Mouse (Mus musculus): ENCODE measurements around the gene Ankrd66.

DNA sequence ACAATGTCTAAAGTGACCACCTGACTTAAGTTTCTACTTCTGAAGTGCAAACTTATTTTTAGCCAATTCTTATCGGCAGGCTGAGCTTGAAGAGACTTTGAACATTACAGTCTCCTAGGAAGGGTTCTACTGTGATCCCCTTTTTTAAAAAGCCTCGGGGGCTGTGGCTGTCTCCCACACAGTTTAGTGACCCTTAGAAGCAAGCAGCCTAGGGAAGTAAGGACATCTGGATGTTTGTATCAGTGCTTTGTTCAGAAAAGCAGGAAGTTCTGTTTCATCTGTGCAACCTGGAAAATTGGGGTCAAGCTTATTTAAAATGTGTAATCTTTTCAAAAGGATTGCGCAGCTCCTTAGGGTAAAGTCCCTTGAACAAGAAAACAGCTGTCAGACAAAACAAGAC lies 37.0 kb upstream of the Ankrd66 start:
- TF ChIP-seq MAX (IDR thresholded peaks at IDR 0.05; ENCODE audit: low read depth) (no peak), E2F4 (IDR thresholded peaks at IDR 0.05; ENCODE audit: insufficient read depth) (no peak), USF1 (IDR thresholded peaks at IDR 0.05; ENCODE audit: low read depth) (no peak), MYOD1 (IDR thresholded peaks at IDR 0.05; ENCODE audit: control insufficient read depth in 1 of 3, insufficient read length in 2 of 3, low read depth in 2 of 3) (no peak), TCF12 (IDR thresholded peaks at IDR 0.05; ENCODE audit: insufficient read depth, poor library complexity, severe bottlenecking) (no peak), POLR2A (IDR thresholded peaks at IDR 0.05; ENCODE audit: insufficient read length, low read depth) (no peak), MYOG (IDR thresholded peaks at IDR 0.05; ENCODE audit: control insufficient read depth in 1 of 3, insufficient read depth in 1 of 3, insufficient read length in 2 of 3, low read depth in 2 of 3) (no peak), REST (IDR thresholded peaks at IDR 0.05; ENCODE audit: insufficient read depth, insufficient read length) (no peak), SRF (IDR thresholded peaks at IDR 0.05; ENCODE audit: control insufficient read depth, insufficient read length, low read depth) (no peak), CEBPB (IDR thresholded peaks at IDR 0.05; ENCODE audit: insufficient read depth, poor library complexity, severe bottlenecking) (no peak), POLR2AphosphoS2 (IDR thresholded peaks at IDR 0.05; ENCODE audit: insufficient read length, low read depth) (no peak)

All from myocyte (in vitro differentiated cells).